Mouse (Mus musculus): ENCODE results near the gene Zcchc14. TPM values are rescaled to one million over a fixed set of nuclear protein-coding genes. Genes with fewer than 3 reads are reported as not detected.

Zcchc14 gene
- polyA plus RNA-seq, 1 experiment from 2014 or later = 14.2 TPM

DNA sequence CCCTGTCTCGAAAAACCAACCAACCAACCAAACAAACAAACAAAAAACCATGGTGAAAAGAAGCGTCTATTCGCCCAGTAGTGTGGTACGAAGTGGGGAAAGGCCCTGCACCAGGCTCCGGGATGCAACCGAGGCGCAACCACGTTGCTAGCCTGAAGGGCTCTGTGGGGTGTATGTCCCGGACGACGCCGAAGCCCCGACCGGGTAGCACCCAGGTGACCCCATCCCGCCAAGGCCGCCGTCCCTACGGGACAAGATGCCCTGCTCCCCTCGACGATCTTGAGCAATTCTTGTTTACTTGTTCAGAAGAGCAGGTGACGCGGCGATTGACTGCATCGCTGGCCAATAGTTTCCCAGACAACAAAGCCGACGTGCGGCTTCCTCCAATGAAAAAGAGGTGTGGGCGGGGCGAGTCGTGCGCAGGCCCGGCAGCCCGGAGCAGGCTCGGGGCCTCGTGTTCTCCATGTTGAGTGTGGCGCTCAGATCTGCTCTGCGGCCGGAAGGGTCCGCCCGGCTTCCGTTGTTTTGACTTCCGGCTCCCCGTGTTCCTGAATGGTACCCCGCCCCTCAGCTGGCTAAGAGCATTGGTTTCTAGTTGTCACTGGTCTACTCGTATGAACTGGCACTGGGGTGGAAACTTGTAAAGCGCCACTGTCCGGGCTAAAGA, 67.4 kb downstream of the Zcchc14 start:
- peak; percentile 93 for ATAC-seq (replicated peaks; ENCODE audit: insufficient number of reproducible peaks, low FRiP score, low TSS enrichment)
- no peak overlapping the region; the same call in 1 of the 2 replicates for H3K27ac ChIP-seq (ENCODE audit: low read depth, low read length)
- WGBS (ENCODE audit: insufficient replicate concordance) = under 1% methylated on average over 47 of the region's 47 CpGs

DNA sequence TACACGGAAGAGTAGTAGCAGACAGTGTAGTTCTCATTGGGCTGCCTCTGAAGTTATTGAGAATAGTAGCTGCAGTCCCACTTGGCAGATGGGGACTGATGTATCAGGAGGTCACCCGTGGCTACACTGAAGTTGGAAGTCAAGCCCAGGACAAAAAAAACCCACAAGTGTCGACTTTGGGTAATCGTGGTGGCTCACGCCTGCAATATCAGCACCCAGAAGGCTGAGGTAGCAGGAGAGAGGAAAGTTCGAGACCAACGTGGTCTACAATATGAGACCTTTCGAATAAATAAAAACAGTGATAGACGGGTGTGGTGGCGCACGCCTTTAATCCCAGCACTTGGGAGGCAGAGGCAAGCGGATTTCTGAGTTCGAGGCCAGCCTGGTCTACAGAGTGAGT, 68.0 kb downstream of the Zcchc14 start:
- ATAC-seq (replicated peaks; ENCODE audit: insufficient number of reproducible peaks, low FRiP score, low TSS enrichment) = no peak
- no peaks in the 10 kb centered on the region for H3K36me3 ChIP-seq (ENCODE audit: control insufficient read depth, insufficient read depth, low read length)
- peaks cover 2% of the 10 kb centered on the region; the same call in 1 of the 2 replicates for H3K4me1 ChIP-seq (ENCODE audit: control insufficient read depth, insufficient read depth, low read length)
- peak overlapping the region; percentile 56 for H3K4me2 ChIP-seq
- H3K27me3 ChIP-seq (ENCODE audit: control insufficient read depth, insufficient read depth, low read length) = no peaks in the 10 kb centered on the region
- peak overlapping the region; percentile 64; the same call in 1 of the 2 replicates for H3K9ac ChIP-seq (ENCODE audit: low read depth, low read length)
- no peak overlapping the region for H3K27ac ChIP-seq (ENCODE audit: low read depth, low read length)
- 40% methylated on average over 13 of the region's 13 CpGs for WGBS (ENCODE audit: insufficient replicate concordance)
- H3K9me3 ChIP-seq (replicated peaks; ENCODE audit: control insufficient read depth, low read length) = no peaks in the 10 kb centered on the region
- peak overlapping the region; percentile 51 for H3K4me3 ChIP-seq (ENCODE audit: low read depth, low read length)

More for the DNA sequence above, 67.4 kb downstream of the Zcchc14 start:
- peak overlapping the region; percentile 64 for H3K9ac ChIP-seq (ENCODE audit: low read depth, low read length)
- no peaks in the 10 kb centered on the region for H3K9me3 ChIP-seq (replicated peaks; ENCODE audit: control insufficient read depth, low read length)
- H3K4me3 ChIP-seq (ENCODE audit: low read depth, low read length) = peak overlapping the region; percentile 51
- no peaks in the 10 kb centered on the region for H3K36me3 ChIP-seq (ENCODE audit: control insufficient read depth, insufficient read depth, low read length)
- no peaks in the 10 kb centered on the region for H3K27me3 ChIP-seq (ENCODE audit: control insufficient read depth, insufficient read depth, low read length)
- H3K4me2 ChIP-seq = peak overlapping the region; percentile 56
- H3K4me1 ChIP-seq (ENCODE audit: control insufficient read depth, insufficient read depth, low read length) = peaks cover 4% of the 10 kb centered on the region; the same call in 1 of the 2 replicates

DNA sequence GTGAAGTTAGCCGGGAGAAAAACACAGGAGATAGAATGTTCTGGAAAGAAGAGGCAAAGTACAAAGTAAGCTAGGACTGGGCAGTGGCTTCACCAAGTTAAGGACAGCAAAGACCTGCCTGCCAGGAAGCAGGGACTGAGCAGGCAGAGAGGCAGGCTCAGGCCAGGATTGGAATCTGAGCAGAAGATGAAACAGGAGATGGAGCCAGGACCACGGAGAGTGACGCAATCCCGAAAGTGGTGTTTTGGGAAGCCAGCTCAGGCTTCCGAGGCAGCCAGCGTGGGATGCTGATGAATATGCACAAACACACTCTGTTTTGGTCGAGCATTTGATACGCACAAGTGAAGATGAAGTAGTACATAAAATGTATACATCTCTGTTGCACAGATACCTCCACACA, 69.0 kb downstream of the Zcchc14 start:
- no peak overlapping the region for H3K4me3 ChIP-seq (ENCODE audit: low read depth, low read length)
- H3K4me1 ChIP-seq (ENCODE audit: control insufficient read depth, insufficient read depth, low read length) = no peaks in the 10 kb centered on the region
- no peak for ATAC-seq (replicated peaks; ENCODE audit: insufficient number of reproducible peaks, low FRiP score, low TSS enrichment)
- no peaks in the 10 kb centered on the region for H3K9me3 ChIP-seq (replicated peaks; ENCODE audit: control insufficient read depth, low read length)
- no peak overlapping the region for H3K27ac ChIP-seq (ENCODE audit: low read depth, low read length)
- H3K36me3 ChIP-seq (ENCODE audit: control insufficient read depth, insufficient read depth, low read length) = no peaks in the 10 kb centered on the region
- no peaks in the 10 kb centered on the region for H3K27me3 ChIP-seq (ENCODE audit: control insufficient read depth, insufficient read depth, low read length)
- WGBS (ENCODE audit: insufficient replicate concordance) = 53% methylated on average over 8 of the region's 8 CpGs
- no peak overlapping the region for H3K4me2 ChIP-seq
- no peak overlapping the region for H3K9ac ChIP-seq (ENCODE audit: low read depth, low read length)

- no peak overlapping the region for H3K27ac ChIP-seq (ENCODE audit: low read depth, low read length)
- H3K27me3 ChIP-seq (ENCODE audit: control insufficient read depth, insufficient read depth, low read length) = no peaks in the 10 kb centered on the region
- peaks cover 15% of the 10 kb centered on the region for H3K4me1 ChIP-seq (ENCODE audit: control insufficient read depth, insufficient read depth, low read length)
- H3K9ac ChIP-seq (ENCODE audit: low read depth, low read length) = no peak overlapping the region
- no peaks in the 10 kb centered on the region for H3K9me3 ChIP-seq (replicated peaks; ENCODE audit: control insufficient read depth, low read length)
- no peak for ATAC-seq (replicated peaks; ENCODE audit: insufficient number of reproducible peaks, low FRiP score, low TSS enrichment)
- no peak overlapping the region for H3K4me2 ChIP-seq
- 38% methylated on average over 9 of the region's 9 CpGs for WGBS (ENCODE audit: insufficient replicate concordance)
- H3K36me3 ChIP-seq (ENCODE audit: control insufficient read depth, insufficient read depth, low read length) = no peaks in the 10 kb centered on the region
- no peak overlapping the region for H3K4me3 ChIP-seq (ENCODE audit: low read depth, low read length)
Measured at GRCm38 (mm10) chr8:121580465-121580864, 72.2 kb downstream of the Zcchc14 start.

DNA sequence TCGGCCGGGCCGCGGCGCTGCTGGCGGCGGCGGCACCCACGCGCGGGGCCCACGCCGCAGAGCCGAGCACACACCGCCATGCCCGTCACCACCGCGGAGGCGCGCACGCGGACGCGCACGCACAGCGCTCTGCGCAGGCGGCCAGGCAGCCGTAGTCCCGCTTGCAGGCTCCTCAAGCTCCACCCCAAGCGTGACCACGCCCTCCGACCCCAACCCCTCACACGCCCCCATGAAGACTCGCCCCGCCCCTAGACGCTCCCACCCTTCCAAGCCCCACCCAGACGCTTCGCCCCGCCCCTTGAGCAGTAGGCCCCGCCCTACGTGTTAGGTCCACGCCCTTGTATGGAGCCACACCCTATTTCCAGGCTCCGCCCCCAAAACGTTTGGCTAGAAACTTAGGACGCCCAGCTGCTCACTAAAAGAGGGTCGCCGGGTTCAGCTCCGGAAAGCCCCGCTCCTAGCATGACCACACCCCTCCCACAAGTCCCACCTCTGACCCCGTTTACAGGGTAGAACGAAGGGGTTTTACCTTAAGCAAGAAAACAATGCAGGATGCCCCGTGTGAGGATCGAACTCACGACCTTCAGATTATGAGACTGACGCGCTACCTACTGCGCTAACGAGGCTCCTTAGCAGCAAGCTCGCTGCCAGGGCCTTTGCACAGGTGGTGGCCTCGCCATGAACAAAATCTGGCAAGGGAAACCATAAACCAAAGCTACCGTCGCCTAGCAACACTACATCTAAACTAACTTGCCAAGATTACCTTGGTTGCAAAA, 73.8 kb downstream of the Zcchc14 start, which contains the start of gene Fbxo31:
TSS of gene Fbxo31 (minus strand) at position 131 of the 776 bp plus-strand sequence.
- 2% methylated on average over 62 of the region's 63 CpGs for WGBS (ENCODE audit: insufficient replicate concordance)
- ATAC-seq (replicated peaks; ENCODE audit: insufficient number of reproducible peaks, low FRiP score, low TSS enrichment) = peak; percentile 88

GRCm38 (mm10) chr8:121577751-121578675, 74.7 kb downstream of the Zcchc14 start:
- WGBS (ENCODE audit: insufficient replicate concordance) = 2% methylated on average over 44 of the region's 44 CpGs
- Histone ChIP-seq H3K27me3 (ENCODE audit: control insufficient read depth, insufficient read depth, low read length) (no peaks in the 10 kb centered on the region), H3K36me3 (ENCODE audit: control insufficient read depth, insufficient read depth, low read length) (no peaks in the 10 kb centered on the region), H3K9me3 (replicated peaks; ENCODE audit: control insufficient read depth, low read length) (no peaks in the 10 kb centered on the region), H3K27ac (ENCODE audit: low read depth, low read length) (peak overlapping the region; percentile 59; the same call in 1 of the 2 replicates), H3K4me1 (ENCODE audit: control insufficient read depth, insufficient read depth, low read length) (peaks cover 24% of the 10 kb centered on the region), H3K4me2 (peak overlapping the region; percentile 96), H3K9ac (ENCODE audit: low read depth, low read length) (peak overlapping the region; percentile 88), H3K4me3 (ENCODE audit: low read depth, low read length) (peak overlapping the region; percentile 90)
- peak; percentile 66; the same call in 1 of the 2 replicates for ATAC-seq (replicated peaks; ENCODE audit: insufficient number of reproducible peaks, low FRiP score, low TSS enrichment)

More for the DNA sequence above, 73.8 kb downstream of the Zcchc14 start, which contains the start of gene Fbxo31:
- no peaks in the 10 kb centered on the region for H3K27me3 ChIP-seq (ENCODE audit: control insufficient read depth, insufficient read depth, low read length)
- H3K9ac ChIP-seq (ENCODE audit: low read depth, low read length) = peak within 1 kb of the TSS; percentile 88
- H3K4me3 ChIP-seq (ENCODE audit: low read depth, low read length) = peak within 1 kb of the TSS; percentile 90
- no peaks in the 10 kb centered on the region for H3K9me3 ChIP-seq (replicated peaks; ENCODE audit: control insufficient read depth, low read length)
- peaks cover 16% of the 10 kb centered on the region for H3K4me1 ChIP-seq (ENCODE audit: control insufficient read depth, insufficient read depth, low read length)
- peak within 1 kb of the TSS; percentile 96 for H3K4me2 ChIP-seq
- no peaks in the 10 kb centered on the region for H3K36me3 ChIP-seq (ENCODE audit: control insufficient read depth, insufficient read depth, low read length)
- peak within 1 kb of the TSS; percentile 59; the same call in 1 of the 2 replicates for H3K27ac ChIP-seq (ENCODE audit: low read depth, low read length)

DNA sequence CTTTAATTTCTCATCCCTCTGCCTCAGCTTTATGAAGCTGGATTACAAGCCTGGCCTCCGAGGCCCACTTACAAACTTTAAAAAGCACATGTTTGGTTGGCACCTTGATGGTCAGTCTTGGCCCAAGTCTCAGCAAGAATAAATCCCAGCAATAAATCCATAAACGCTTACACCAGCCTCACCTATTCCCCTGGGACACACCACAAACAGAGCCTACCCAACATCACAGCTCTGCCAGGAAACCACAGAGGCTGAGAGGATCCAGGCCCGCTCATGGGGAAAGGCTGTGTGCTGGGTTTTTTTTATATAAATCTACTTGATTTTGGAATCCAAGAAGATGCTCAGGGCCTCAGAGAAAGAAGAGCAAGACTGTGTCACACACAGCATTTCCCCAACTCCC, 77.0 kb downstream of the Zcchc14 start:
- no peak overlapping the region for H3K4me2 ChIP-seq
- no peak overlapping the region for H3K27ac ChIP-seq (ENCODE audit: low read depth, low read length)
- no peaks in the 10 kb centered on the region for H3K27me3 ChIP-seq (ENCODE audit: control insufficient read depth, insufficient read depth, low read length)
- H3K4me3 ChIP-seq (ENCODE audit: low read depth, low read length) = no peak overlapping the region
- no peak overlapping the region for H3K9ac ChIP-seq (ENCODE audit: low read depth, low read length)
- H3K36me3 ChIP-seq (ENCODE audit: control insufficient read depth, insufficient read depth, low read length) = no peaks in the 10 kb centered on the region
- H3K9me3 ChIP-seq (replicated peaks; ENCODE audit: control insufficient read depth, low read length) = no peaks in the 10 kb centered on the region
- 89% methylated on average over 3 of the region's 3 CpGs for WGBS (ENCODE audit: insufficient replicate concordance)
- H3K4me1 ChIP-seq (ENCODE audit: control insufficient read depth, insufficient read depth, low read length) = peaks cover 25% of the 10 kb centered on the region
- no peak for ATAC-seq (replicated peaks; ENCODE audit: insufficient number of reproducible peaks, low FRiP score, low TSS enrichment)

DNA sequence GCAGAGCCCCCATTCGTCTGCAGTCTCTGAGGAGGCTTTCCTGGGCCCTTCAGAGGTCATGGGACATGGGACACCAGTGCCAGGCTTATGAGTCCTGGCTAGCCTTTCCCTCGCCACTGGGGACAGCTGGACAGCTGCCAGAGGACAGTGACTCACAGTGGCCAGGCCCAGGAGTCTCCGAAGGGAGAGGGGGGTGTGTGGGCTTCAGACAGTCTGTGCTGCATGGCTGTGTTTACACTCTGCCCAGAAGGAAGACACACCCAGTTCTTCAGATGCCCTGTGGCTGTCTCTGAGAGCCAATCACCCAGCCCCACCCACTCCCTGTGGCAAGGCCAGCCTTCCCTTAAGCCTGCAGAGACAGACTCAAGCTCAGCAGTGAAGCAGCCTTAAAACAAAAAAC, 79.4 kb downstream of the Zcchc14 start:
- no peak overlapping the region for H3K9ac ChIP-seq (ENCODE audit: low read depth, low read length)
- no peak for ATAC-seq (replicated peaks; ENCODE audit: insufficient number of reproducible peaks, low FRiP score, low TSS enrichment)
- WGBS (ENCODE audit: insufficient replicate concordance) = 33% methylated on average over 3 of the region's 3 CpGs
- peaks cover 27% of the 10 kb centered on the region for H3K4me1 ChIP-seq (ENCODE audit: control insufficient read depth, insufficient read depth, low read length)
- 0 out of 2 replicates have a peak overlapping the region, but pooled peaks have one; percentile 3 for H3K27ac ChIP-seq (ENCODE audit: low read depth, low read length)
- no peaks in the 10 kb centered on the region for H3K27me3 ChIP-seq (ENCODE audit: control insufficient read depth, insufficient read depth, low read length)
- no peaks in the 10 kb centered on the region for H3K36me3 ChIP-seq (ENCODE audit: control insufficient read depth, insufficient read depth, low read length)
- no peak overlapping the region for H3K4me3 ChIP-seq (ENCODE audit: low read depth, low read length)
- no peaks in the 10 kb centered on the region for H3K9me3 ChIP-seq (replicated peaks; ENCODE audit: control insufficient read depth, low read length)
- no peak overlapping the region for H3K4me2 ChIP-seq
